Mouse (Mus musculus) A20 (cell line): ENCODE results near the gene 1600002K03Rik.

Experiments
- DNase-seq: peaks from one replicate; pipeline ENCODE4 v3.0.0-alpha.2; 2011; ENCODE audit warnings: low read depth, low spot score

Gene 1600002K03Rik

GRCm38 (mm10) chr10:80167460-80168037 is 5.2 kb upstream of the 1600002K03Rik start:
- DNase-seq, result peak; percentile 99

GRCm38 (mm10) chr10:80168038-80168661 is 4.6 kb upstream of the 1600002K03Rik start:
- peak; percentile 97 for DNase-seq

GRCm38 (mm10) chr10:80169070-80169469 is 3.7 kb upstream of the 1600002K03Rik start:
- DNase-seq, result no peak

- DNase-seq, result no peak
Observed at GRCm38 (mm10) chr10:80169651-80170050, 3.1 kb upstream of the 1600002K03Rik start.

- DNase-seq, result no peak
Observed at GRCm38 (mm10) chr10:80170052-80170451, 2.7 kb upstream of the 1600002K03Rik start.

GRCm38 (mm10) chr10:80170601-80171021 is 2.1 kb upstream of the 1600002K03Rik start:
- no peak for DNase-seq

GRCm38 (mm10) chr10:80171252-80171651 is 1.5 kb upstream of the 1600002K03Rik start:
- DNase-seq, result no peak

- no peak for DNase-seq
Observed at GRCm38 (mm10) chr10:80171760-80172526, 801 bp upstream of the 1600002K03Rik start.

GRCm38 (mm10) chr10:80173358-80173757 is 614 bp downstream of the 1600002K03Rik start:
- DNase-seq, result no peak

- no peak for DNase-seq
Observed at GRCm38 (mm10) chr10:80173955-80174640, 1.4 kb downstream of the 1600002K03Rik start.

- peak; percentile 84 for DNase-seq
Observed at GRCm38 (mm10) chr10:80174705-80175104, 2.0 kb downstream of the 1600002K03Rik start.

GRCm38 (mm10) chr10:80175536-80176269 is 3.0 kb downstream of the 1600002K03Rik start:
- peak; percentile 66 for DNase-seq

GRCm38 (mm10) chr10:80176270-80176834 is 3.6 kb downstream of the 1600002K03Rik start:
- DNase-seq, result no peak

GRCm38 (mm10) chr10:80177441-80178279 is 4.9 kb downstream of the 1600002K03Rik start:
- peak; percentile 41 for DNase-seq

GRCm38 (mm10) chr10:80179068-80180051 is 6.6 kb downstream of the 1600002K03Rik start, which contains the start of gene Efna2:
Efna2 (plus strand) TSS chr10:80179482.
- peak; percentile 71 for DNase-seq

GRCm38 (mm10) chr10:80180288-80180687 is 7.5 kb downstream of the 1600002K03Rik start:
- no peak for DNase-seq

- no peak for DNase-seq
Observed at GRCm38 (mm10) chr10:80180823-80181222, 8.1 kb downstream of the 1600002K03Rik start.

GRCm38 (mm10) chr10:80182547-80182946 is 9.8 kb downstream of the 1600002K03Rik start:
- no peak for DNase-seq

- no peak for DNase-seq
Observed at GRCm38 (mm10) chr10:80186649-80187048, 13.9 kb downstream of the 1600002K03Rik start.
